Mouse (Mus musculus): ENCODE data around the gene Mpzl1. TPM values are rescaled to one million over a fixed set of nuclear protein-coding genes. Genes with fewer than 3 reads are reported as not detected.

Gene Mpzl1
- total and polyA plus RNA-seq, 2 experiments from 2014 or later = 17.9 to 57.5 TPM

DNA sequence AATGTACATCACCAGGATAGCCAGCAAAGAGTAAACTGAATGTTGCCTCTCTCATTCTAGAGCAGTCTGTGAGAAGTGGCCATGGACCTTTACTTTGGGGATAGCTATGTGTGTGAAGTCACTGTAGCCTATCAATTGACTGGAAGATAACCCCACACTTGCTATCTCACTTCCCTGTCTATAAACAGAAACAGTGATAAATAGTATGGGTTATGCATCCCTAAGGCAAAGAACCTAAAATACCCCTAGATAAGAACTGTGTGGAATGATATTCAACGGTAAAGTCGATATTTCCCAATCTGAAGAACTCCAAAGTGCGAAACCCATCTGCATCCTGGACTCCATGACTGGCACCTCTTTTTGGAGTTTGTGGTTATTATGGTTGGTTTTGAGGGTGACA is 53.1 kb downstream of the Mpzl1 start:
- ATAC-seq (ENCODE audit: insufficient read depth, low read depth) = no peak
- 51% methylated on average over 3 of the region's 3 CpGs for WGBS

DNA sequence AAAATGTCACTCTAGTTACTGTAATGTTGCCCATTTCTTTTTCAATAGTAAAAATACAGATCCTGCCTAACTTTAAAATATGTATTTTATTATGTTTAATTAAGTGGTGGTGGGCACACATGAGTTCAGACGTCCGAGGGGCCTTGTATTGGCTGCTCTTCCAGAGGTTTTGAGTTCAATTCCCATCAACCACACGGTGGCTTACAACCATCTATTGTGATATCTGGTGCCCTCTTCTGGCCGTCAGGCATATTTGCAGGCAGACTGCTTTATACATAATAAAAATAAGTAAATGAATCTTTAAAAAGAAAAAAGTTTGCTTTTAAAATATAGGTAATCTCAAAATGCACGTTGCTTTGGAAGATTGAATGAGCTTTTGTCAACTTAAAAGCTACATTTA is 55.0 kb downstream of the Mpzl1 start:
- ATAC-seq (ENCODE audit: insufficient read depth, low read depth) = no peak

More for the DNA sequence above, 53.1 kb downstream of the Mpzl1 start:
- H3K4me2 ChIP-seq (ENCODE audit: low read depth, low read length) = no peak overlapping the region
- TF ChIP-seq EP300 (IDR thresholded peaks at IDR 0.05; ENCODE audit: low read depth) (no peak), CTCF (IDR thresholded peaks at IDR 0.05; ENCODE audit: low read depth) (no peak)
- H3K4me3 ChIP-seq (ENCODE audit: low read depth, low read length) = no peak overlapping the region
- no peak for DNase-seq (ENCODE audit: low spot score)
- H3K9me3 ChIP-seq (replicated peaks; ENCODE audit: control insufficient read depth, low read length) = 0 out of 2 replicates have a peak, but pooled peaks cover 4% of the 10 kb centered on the region
- no peaks in the 10 kb centered on the region; the same call in 1 of the 2 replicates for H3K4me1 ChIP-seq (ENCODE audit: control insufficient read depth, insufficient read depth)
- no peaks in the 10 kb centered on the region for H3K27me3 ChIP-seq (ENCODE audit: control insufficient read depth, insufficient read depth, low read length)
- H3K27ac ChIP-seq (ENCODE audit: low read depth) = no peak overlapping the region
- H3K9ac ChIP-seq (replicated peaks; ENCODE audit: low read depth, low read length) = no peak overlapping the region
- H3K36me3 ChIP-seq (replicated peaks; ENCODE audit: control insufficient read depth, insufficient read depth, low read length) = no peaks in the 10 kb centered on the region

GRCm38 (mm10) chr1:165576459-165577112 is 57.8 kb downstream of the Mpzl1 start:
- no peak overlapping the region for H3K27ac ChIP-seq (ENCODE audit: low read depth)
- H3K4me2 ChIP-seq (ENCODE audit: low read depth, low read length) = no peak overlapping the region
- no peaks in the 10 kb centered on the region for H3K27me3 ChIP-seq (ENCODE audit: control insufficient read depth, insufficient read depth, low read length)
- 0 out of 2 replicates have a peak, but pooled peaks cover 4% of the 10 kb centered on the region for H3K9me3 ChIP-seq (replicated peaks; ENCODE audit: control insufficient read depth, low read length)
- TF ChIP-seq EP300 (IDR thresholded peaks at IDR 0.05; ENCODE audit: low read depth) (no peak), CTCF (IDR thresholded peaks at IDR 0.05; ENCODE audit: low read depth) (no peak)
- H3K4me3 ChIP-seq (ENCODE audit: low read depth, low read length) = no peak overlapping the region
- no peak overlapping the region for H3K9ac ChIP-seq (replicated peaks; ENCODE audit: low read depth, low read length)
- WGBS = 55% methylated on average over 9 of the region's 9 CpGs
- no peak for DNase-seq (ENCODE audit: low spot score)
- ATAC-seq (ENCODE audit: insufficient read depth, low read depth) = no peak
- H3K36me3 ChIP-seq (replicated peaks; ENCODE audit: control insufficient read depth, insufficient read depth, low read length) = no peaks in the 10 kb centered on the region
- H3K4me1 ChIP-seq (ENCODE audit: control insufficient read depth, insufficient read depth) = no peaks in the 10 kb centered on the region

More for the DNA sequence above, 55.0 kb downstream of the Mpzl1 start:
- Histone ChIP-seq H3K27ac (ENCODE audit: low read depth) (no peak overlapping the region), H3K9ac (replicated peaks; ENCODE audit: low read depth, low read length) (no peak overlapping the region), H3K36me3 (replicated peaks; ENCODE audit: control insufficient read depth, insufficient read depth, low read length) (no peaks in the 10 kb centered on the region), H3K4me2 (ENCODE audit: low read depth, low read length) (no peak overlapping the region), H3K27me3 (ENCODE audit: control insufficient read depth, insufficient read depth, low read length) (no peaks in the 10 kb centered on the region), H3K4me1 (ENCODE audit: control insufficient read depth, insufficient read depth) (no peaks in the 10 kb centered on the region), H3K4me3 (ENCODE audit: low read depth, low read length) (no peak overlapping the region), H3K9me3 (replicated peaks; ENCODE audit: control insufficient read depth, low read length) (0 out of 2 replicates have a peak, but pooled peaks cover 4% of the 10 kb centered on the region)
- 57% methylated on average over 5 of the region's 5 CpGs for WGBS
- no peak for DNase-seq (ENCODE audit: low spot score)
- no peak for TF ChIP-seq EP300 (IDR thresholded peaks at IDR 0.05; ENCODE audit: low read depth)
- peak; percentile 32; the same call in 1 of the 2 replicates for TF ChIP-seq CTCF (IDR thresholded peaks at IDR 0.05; ENCODE audit: low read depth)

DNA sequence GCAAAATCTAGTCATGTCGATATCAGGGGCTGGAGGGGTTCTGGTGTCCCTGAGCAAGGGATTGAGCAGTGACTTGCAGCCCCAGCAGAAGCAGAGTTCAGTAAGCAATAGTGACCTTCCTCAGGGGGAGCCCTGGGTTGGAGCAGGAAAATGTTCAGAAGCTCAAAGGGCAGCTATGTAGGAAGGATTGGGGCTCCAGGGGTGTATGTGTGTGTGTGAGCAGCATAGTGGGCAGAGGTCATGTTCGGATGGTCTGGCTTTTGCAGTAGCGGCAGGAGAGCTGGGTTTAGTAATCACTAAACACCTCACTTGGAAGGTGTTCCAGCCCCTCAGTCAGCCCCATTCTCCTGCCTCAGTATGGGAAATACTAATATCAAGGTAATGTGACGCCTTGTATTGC is 58.3 kb downstream of the Mpzl1 start:
- 74% methylated on average over 4 of the region's 4 CpGs for WGBS
- Histone ChIP-seq H3K4me1 (ENCODE audit: control insufficient read depth, insufficient read depth) (no peaks in the 10 kb centered on the region), H3K9ac (replicated peaks; ENCODE audit: low read depth, low read length) (no peak overlapping the region), H3K4me3 (ENCODE audit: low read depth, low read length) (no peak overlapping the region), H3K36me3 (replicated peaks; ENCODE audit: control insufficient read depth, insufficient read depth, low read length) (no peaks in the 10 kb centered on the region), H3K4me2 (ENCODE audit: low read depth, low read length) (no peak overlapping the region), H3K27me3 (ENCODE audit: control insufficient read depth, insufficient read depth, low read length) (no peaks in the 10 kb centered on the region), H3K27ac (ENCODE audit: low read depth) (no peak overlapping the region), H3K9me3 (replicated peaks; ENCODE audit: control insufficient read depth, low read length) (0 out of 2 replicates have a peak, but pooled peaks cover 4% of the 10 kb centered on the region)
- no peak for TF ChIP-seq CTCF (IDR thresholded peaks at IDR 0.05; ENCODE audit: low read depth)
- no peak for TF ChIP-seq EP300 (IDR thresholded peaks at IDR 0.05; ENCODE audit: low read depth)
- no peak for ATAC-seq (ENCODE audit: insufficient read depth, low read depth)
- DNase-seq (ENCODE audit: low spot score) = no peak

DNA sequence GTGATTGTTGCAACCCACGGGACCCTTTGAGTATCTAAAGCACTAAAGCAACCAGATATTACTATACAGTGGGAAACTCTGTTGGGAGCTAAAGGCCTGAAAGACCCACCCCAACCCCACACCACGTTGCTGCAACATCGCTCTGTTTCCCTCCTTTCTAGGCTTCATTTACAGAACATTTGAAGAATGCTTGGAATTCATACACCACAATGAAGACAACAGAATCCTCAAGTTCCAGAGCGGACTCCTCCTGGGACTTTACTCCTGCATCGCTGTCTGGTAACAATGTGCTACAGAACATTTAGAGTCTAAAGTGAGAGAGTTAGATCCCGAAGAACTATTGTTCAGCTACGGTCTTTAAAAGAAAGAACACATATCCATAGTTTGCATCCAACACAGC is 66.9 kb downstream of the Mpzl1 start:
- Histone ChIP-seq H3K9me3 (replicated peaks; ENCODE audit: control insufficient read depth, low read length) (no peaks in the 10 kb centered on the region), H3K4me3 (ENCODE audit: low read depth, low read length) (no peak overlapping the region), H3K4me1 (ENCODE audit: control insufficient read depth, insufficient read depth) (no peaks in the 10 kb centered on the region), H3K27ac (ENCODE audit: low read depth) (no peak overlapping the region), H3K36me3 (replicated peaks; ENCODE audit: control insufficient read depth, insufficient read depth, low read length) (no peaks in the 10 kb centered on the region), H3K9ac (replicated peaks; ENCODE audit: low read depth, low read length) (no peak overlapping the region), H3K4me2 (ENCODE audit: low read depth, low read length) (no peak overlapping the region), H3K27me3 (ENCODE audit: control insufficient read depth, insufficient read depth, low read length) (no peaks in the 10 kb centered on the region)
- ATAC-seq (ENCODE audit: insufficient read depth, low read depth) = no peak
- no peak for DNase-seq (ENCODE audit: low spot score)
- TF ChIP-seq EP300 (IDR thresholded peaks at IDR 0.05; ENCODE audit: low read depth) (no peak), CTCF (IDR thresholded peaks at IDR 0.05; ENCODE audit: low read depth) (no peak)
- 58% methylated on average over 7 of the region's 7 CpGs for WGBS

GRCm38 (mm10) chr1:165565283-165565682 is 69.1 kb downstream of the Mpzl1 start:
- ATAC-seq (ENCODE audit: insufficient read depth, low read depth) (no peak), DNase-seq (ENCODE audit: low spot score) (no peak)
- no peaks in the 10 kb centered on the region for H3K9me3 ChIP-seq (replicated peaks; ENCODE audit: control insufficient read depth, low read length)
- H3K9ac ChIP-seq (replicated peaks; ENCODE audit: low read depth, low read length) = no peak overlapping the region
- WGBS = 89% methylated on average over 4 of the region's 4 CpGs
- H3K27me3 ChIP-seq (ENCODE audit: control insufficient read depth, insufficient read depth, low read length) = no peaks in the 10 kb centered on the region
- no peak overlapping the region for H3K4me3 ChIP-seq (ENCODE audit: low read depth, low read length)
- H3K27ac ChIP-seq (ENCODE audit: low read depth) = no peak overlapping the region
- no peaks in the 10 kb centered on the region for H3K4me1 ChIP-seq (ENCODE audit: control insufficient read depth, insufficient read depth)
- no peaks in the 10 kb centered on the region for H3K36me3 ChIP-seq (replicated peaks; ENCODE audit: control insufficient read depth, insufficient read depth, low read length)
- H3K4me2 ChIP-seq (ENCODE audit: low read depth, low read length) = no peak overlapping the region
- TF ChIP-seq EP300 (IDR thresholded peaks at IDR 0.05; ENCODE audit: low read depth) (no peak), CTCF (IDR thresholded peaks at IDR 0.05; ENCODE audit: low read depth) (no peak)
